Mouse (Mus musculus) limb, embryonic 11.5 days (tissue): Measurements from ENCODE around the gene Olfr493. TPM values are rescaled to one million over a fixed set of nuclear protein-coding genes. Genes with fewer than 3 reads are reported as not detected.

Experiments used
- ATAC-seq: fragments of 200-750 bp; cut with Nextera tagmentation; 2 replicates; pipeline ENCODE4 v1.8.0; 2017; ENCODE audit warnings: low read depth; ENCODE audit not compliant: insufficient number of reproducible peaks, low FRiP score, low TSS enrichment
- DNase-seq: peaks from one replicate; pipeline ENCODE4 v3.0.0-alpha.2; 2015; ENCODE audit warnings: low spot score
- H3K27ac ChIP-seq: fragments of 300-500 bp; sonication (generic); replicated peaks from 2 replicates; pipeline ENCODE4 v1.5.1; 2014; ENCODE audit warnings: low read depth, mild to moderate bottlenecking, low read length
- H3K27me3 ChIP-seq: fragments of 300-500 bp; sonication (generic); 2 replicates; pipeline ENCODE4 v1.6.1; 2014; ENCODE audit warnings: mild to moderate bottlenecking, low read length, mixed read lengths; ENCODE audit not compliant: control insufficient read depth, insufficient read depth
- H3K36me3 ChIP-seq: fragments of 300-500 bp; sonication (generic); 2 replicates; pipeline ENCODE4 v1.6.1; 2014; ENCODE audit warnings: mild to moderate bottlenecking, low read length, moderate library complexity, mixed read lengths; ENCODE audit not compliant: control insufficient read depth, insufficient read depth
- H3K4me1 ChIP-seq: fragments of 300-500 bp; sonication (generic); 2 replicates; pipeline ENCODE4 v1.6.1; 2014; ENCODE audit warnings: low read length, mixed read lengths; ENCODE audit not compliant: control insufficient read depth, insufficient read depth
- H3K4me2 ChIP-seq: fragments of 300-500 bp; sonication (generic); 2 replicates; pipeline ENCODE4 v1.6.1; 2014; ENCODE audit warnings: low read depth, mild to moderate bottlenecking, moderate library complexity; ENCODE audit not compliant: severe bottlenecking
- H3K4me3 ChIP-seq: fragments of 300-500 bp; sonication (generic); 2 replicates; pipeline ENCODE4 v1.5.1; 2014; ENCODE audit warnings: low read depth, low read length
- H3K9ac ChIP-seq: fragments of 300-500 bp; sonication (generic); 2 replicates; pipeline ENCODE4 v1.6.1; 2014; ENCODE audit warnings: mild to moderate bottlenecking, low read length
- H3K9me3 ChIP-seq: fragments of 300-500 bp; sonication (generic); 2 replicates; pipeline ENCODE4 v1.6.1; 2016; ENCODE audit warnings: low read length; ENCODE audit not compliant: control insufficient read depth
- WGBS: fragments of 180-500 bp; shearing (Covaris S2); extraction: QIAGEN DNeasy Blood & Tissue Kit; methylation state at CpG from one replicate; pipeline ENCODE4 v1.1.7; 2014; 5-methylcytosine and 5-hydroxymethylcytosine counted together
- polyA plus RNA-seq: library from polyadenylated mRNA; unstranded; fragments of >200 nt; fragmentation: Nextera tagmentation; extraction: Ambion mirVana; gene quantifications from 2 replicates; pipeline ENCODE4 v1.2.1, GENCODE M21; 2014

Olfr493 gene
- not detected in 2 replicates for polyA plus RNA-seq

DNA sequence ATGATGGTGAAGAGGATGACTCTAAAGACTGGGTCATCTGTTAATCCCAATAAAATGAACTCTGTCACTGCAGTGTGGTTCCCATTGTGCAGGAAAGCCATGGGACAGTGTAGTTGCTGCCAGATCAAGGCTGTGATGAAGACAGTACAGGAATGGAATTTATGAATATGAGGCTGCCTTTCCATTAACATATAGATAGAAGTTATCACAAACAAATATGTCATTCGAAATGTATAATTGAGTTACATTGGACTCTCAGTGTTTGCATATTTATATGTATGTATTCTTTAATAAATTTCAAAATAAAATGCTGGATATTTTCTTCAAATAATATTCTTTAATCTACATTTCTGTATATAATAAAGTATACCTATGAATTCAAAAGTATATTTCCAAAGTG, at the start of gene Olfr493:
Gene Olfr493, minus strand, starts transcription at position 101 of the 400 bp plus-strand sequence.
- DNase-seq (no peak), ATAC-seq (no peak)
- Histone ChIP-seq H3K9ac (no peak within 1 kb of the TSS), H3K27ac (no peak within 1 kb of the TSS), H3K27me3 (no peaks in the 10 kb centered on the region), H3K4me3 (no peak within 1 kb of the TSS), H3K36me3 (no peaks in the 10 kb centered on the region), H3K4me1 (no peaks in the 10 kb centered on the region), H3K4me2 (no peak within 1 kb of the TSS), H3K9me3 (no peaks in the 10 kb centered on the region)
- WGBS, result 67% methylated on average over 1 of the region's 1 CpGs

DNA sequence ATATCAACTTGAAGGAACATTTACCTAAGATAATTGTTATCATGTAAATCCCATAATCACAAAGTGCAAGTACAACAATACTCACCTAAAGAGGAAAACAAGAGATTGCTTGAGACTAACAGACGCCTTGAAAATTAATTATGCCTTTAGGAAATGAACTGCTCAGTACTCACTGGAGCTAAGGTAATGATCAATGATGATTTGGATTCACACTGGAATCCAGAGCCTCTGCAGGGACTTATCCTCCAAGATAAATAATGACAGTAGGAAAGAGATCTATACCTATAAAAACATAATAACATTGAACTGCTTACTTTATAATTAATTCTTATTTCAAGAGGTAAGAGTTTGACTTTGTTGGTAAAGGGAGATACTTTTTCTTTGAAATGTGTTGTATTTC, 46.1 kb upstream of the Olfr493 start, which contains the start of gene Olfr495:
Gene Olfr495, plus strand, starts transcription at position 301 of the 400 bp plus-strand sequence.
- Histone ChIP-seq H3K36me3 (no peaks in the 10 kb centered on the region), H3K4me2 (no peak within 1 kb of the TSS), H3K9ac (no peak within 1 kb of the TSS), H3K9me3 (no peaks in the 10 kb centered on the region), H3K4me3 (no peak within 1 kb of the TSS), H3K27ac (no peak within 1 kb of the TSS), H3K4me1 (no peaks in the 10 kb centered on the region), H3K27me3 (no peaks in the 10 kb centered on the region)
- WGBS, result 69% methylated on average over 1 of the region's 1 CpGs
- ATAC-seq, result no peak
- no peak for DNase-seq

DNA sequence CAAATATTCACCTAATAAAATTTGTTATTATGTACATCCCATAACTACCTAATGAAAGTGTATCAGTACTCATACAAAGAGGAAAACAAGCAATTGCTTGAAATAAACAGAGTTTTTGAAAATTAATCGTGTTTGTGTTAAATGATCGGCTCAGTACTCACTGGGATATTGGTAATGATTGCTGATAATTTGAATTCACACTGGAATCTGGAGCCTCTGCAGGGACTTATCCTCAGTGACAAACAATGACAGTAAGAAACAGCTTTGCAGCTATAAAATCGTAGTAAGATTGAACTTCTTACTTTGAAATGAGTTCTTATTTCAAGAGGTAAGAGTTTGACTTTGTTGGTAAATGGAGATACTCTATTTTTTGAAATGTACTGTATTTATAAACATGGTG, 18.3 kb upstream of the Olfr493 start, which contains the start of gene Olfr494:
Gene Olfr494, plus strand, starts transcription at position 301 of the 400 bp plus-strand sequence.
- 77% methylated on average over 3 of the region's 3 CpGs for WGBS
- Histone ChIP-seq H3K9me3 (no peaks in the 10 kb centered on the region), H3K4me3 (no peak within 1 kb of the TSS), H3K9ac (no peak within 1 kb of the TSS), H3K27ac (no peak within 1 kb of the TSS), H3K4me2 (no peak within 1 kb of the TSS), H3K36me3 (no peaks in the 10 kb centered on the region), H3K27me3 (no peaks in the 10 kb centered on the region), H3K4me1 (no peaks in the 10 kb centered on the region)
- DNase-seq, result no peak
- no peak for ATAC-seq

DNA sequence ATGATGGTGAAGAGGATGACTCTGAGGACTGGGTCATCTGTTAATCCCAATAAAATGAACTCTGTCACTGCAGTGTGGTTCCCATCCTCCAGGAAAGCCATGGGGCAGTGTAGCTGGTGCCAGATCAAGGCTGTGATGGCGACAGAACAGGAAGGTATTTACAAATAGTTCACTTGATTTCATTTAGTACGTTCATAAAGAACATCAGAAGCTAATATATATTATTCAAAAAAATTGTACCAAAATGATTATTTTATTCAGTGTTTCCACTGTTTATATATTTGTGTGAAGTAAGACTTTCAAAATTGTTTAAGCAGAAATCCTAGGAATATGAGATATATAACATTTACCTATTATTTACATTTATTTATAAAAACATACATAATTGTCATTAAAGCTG, 23.2 kb downstream of the Olfr493 start, which contains the start of gene Olfr492:
Gene Olfr492, minus strand, starts transcription at position 101 of the 400 bp plus-strand sequence.
- WGBS, result 85% methylated on average over 2 of the region's 2 CpGs
- Histone ChIP-seq H3K36me3 (no peaks in the 10 kb centered on the region), H3K9ac (no peak within 1 kb of the TSS), H3K4me1 (no peaks in the 10 kb centered on the region), H3K27ac (no peak within 1 kb of the TSS), H3K4me2 (no peak within 1 kb of the TSS), H3K9me3 (no peaks in the 10 kb centered on the region), H3K4me3 (no peak within 1 kb of the TSS), H3K27me3 (no peaks in the 10 kb centered on the region)
- DNase-seq (no peak), ATAC-seq (no peak)

DNA sequence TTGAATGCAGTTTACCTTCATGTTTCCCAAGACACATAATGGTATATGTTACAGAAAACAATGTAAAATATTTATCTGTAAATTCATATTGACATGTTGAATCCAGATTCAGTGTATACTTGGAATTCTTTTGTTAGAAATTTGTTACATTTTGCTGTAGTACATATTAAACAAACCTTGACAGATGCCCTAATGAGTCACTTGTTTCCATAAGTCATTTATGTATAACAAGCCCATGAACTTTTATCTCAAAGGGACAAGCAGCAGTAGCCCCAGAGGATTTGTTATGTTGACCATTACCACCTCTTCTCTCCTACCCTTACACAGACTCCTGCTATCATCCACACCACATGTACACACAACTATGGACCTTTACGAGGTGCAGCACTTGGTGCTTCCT, 33.6 kb downstream of the Olfr493 start, which contains the start of gene Olfr491:
Gene Olfr491, plus strand, starts transcription at position 301 of the 400 bp plus-strand sequence.
- ATAC-seq (no peak), DNase-seq (no peak)
- Histone ChIP-seq H3K4me2 (no peak within 1 kb of the TSS), H3K4me1 (no peaks in the 10 kb centered on the region), H3K4me3 (no peak within 1 kb of the TSS), H3K9me3 (no peaks in the 10 kb centered on the region), H3K36me3 (no peaks in the 10 kb centered on the region), H3K27me3 (no peaks in the 10 kb centered on the region), H3K9ac (no peak within 1 kb of the TSS), H3K27ac (no peak within 1 kb of the TSS)
- WGBS, result 74% methylated on average over 1 of the region's 1 CpGs

Other genes starting within 250 kb of the Olfr493 start
- gene Olfr482, start 249.4 kb downstream of the Olfr493 start, polyA plus RNA-seq, result 0.07 TPM in 1 of 2 replicates, not detected in the other
- not detected in 2 replicates for gene Olfr483, start 246.1 kb downstream of the Olfr493 start, polyA plus RNA-seq
- gene Olfr484, start 219.5 kb downstream of the Olfr493 start, polyA plus RNA-seq, result not detected in 2 replicates
- not detected in 2 replicates for gene Olfr485, start 187.1 kb downstream of the Olfr493 start, polyA plus RNA-seq
- gene Olfr486, start 174.2 kb downstream of the Olfr493 start, polyA plus RNA-seq, result not detected in 2 replicates
- not detected in 2 replicates for gene Olfr487, start 132.3 kb downstream of the Olfr493 start, polyA plus RNA-seq
- gene Olfr488, start 88.6 kb downstream of the Olfr493 start, polyA plus RNA-seq, result not detected in 2 replicates
- gene Olfr490, start 58.0 kb downstream of the Olfr493 start, polyA plus RNA-seq, result not detected in 2 replicates
- not detected in 2 replicates for gene Olfr491, start 33.5 kb downstream of the Olfr493 start, polyA plus RNA-seq
- not detected in 2 replicates for gene Olfr492, start 23.3 kb downstream of the Olfr493 start, polyA plus RNA-seq
- not detected in 2 replicates for gene Olfr494, start 18.4 kb upstream of the Olfr493 start, polyA plus RNA-seq
- not detected in 2 replicates for gene Olfr495, start 46.2 kb upstream of the Olfr493 start, polyA plus RNA-seq
- gene Olfr497, start 73.4 kb upstream of the Olfr493 start, polyA plus RNA-seq, result not detected in 2 replicates
- gene Olfr498, start 118.3 kb upstream of the Olfr493 start, polyA plus RNA-seq, result not detected in 2 replicates
- not detected in 2 replicates for gene Olfr502, start 178.1 kb upstream of the Olfr493 start, polyA plus RNA-seq
- gene Olfr503, start 197.5 kb upstream of the Olfr493 start, polyA plus RNA-seq, result not detected in 2 replicates
- not detected in 2 replicates for gene Olfr504, start 218.8 kb upstream of the Olfr493 start, polyA plus RNA-seq